Mouse (Mus musculus) telencephalon, adult 2 months (tissue): ENCODE measurements at regions not wholly inside any gene's neighbourhood (a gene's known extent, or its start where the extent isn't known, plus 50 kb on each side); places are given as distances from the start of the nearest gene placed in this dataset.
A peak's percentile ranks its signal among the peaks of the same experiment; 100 is the strongest.

Experiments used
- DNase-seq: peaks from one replicate; pipeline ENCODE4 v3.0.0-alpha.2; 2011; ENCODE audit warnings: low read depth, low spot score

DNA sequence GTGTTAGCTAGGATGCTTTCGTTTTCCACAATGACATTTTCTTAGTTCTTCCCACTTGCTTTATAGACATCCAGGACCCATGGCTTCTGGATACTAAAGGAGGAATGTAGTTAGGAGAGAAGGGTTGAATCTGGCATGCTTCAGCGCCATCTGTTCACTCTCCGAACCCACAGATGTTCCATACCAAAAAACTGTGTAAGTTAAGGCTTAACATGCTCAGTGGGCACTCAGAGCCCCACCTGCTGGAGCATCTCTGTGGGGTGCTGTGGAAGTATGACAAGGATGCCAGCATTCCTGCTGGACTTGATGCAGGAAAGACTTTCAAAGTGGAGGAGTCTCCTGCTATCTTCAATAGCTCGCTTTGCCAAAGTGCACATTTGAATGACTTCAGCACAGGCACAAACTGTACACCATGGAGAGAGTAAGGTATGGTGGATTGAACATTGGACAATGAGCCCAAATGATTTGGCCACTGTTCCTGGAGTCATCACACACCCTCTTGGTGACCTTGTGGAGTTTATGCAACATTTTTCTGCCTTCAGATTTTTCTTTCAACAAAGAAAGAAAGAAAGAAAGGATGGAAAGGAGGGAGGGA, 802.3 kb downstream of the Cdh8 start:
- DNase-seq: peak; percentile 72

DNA sequence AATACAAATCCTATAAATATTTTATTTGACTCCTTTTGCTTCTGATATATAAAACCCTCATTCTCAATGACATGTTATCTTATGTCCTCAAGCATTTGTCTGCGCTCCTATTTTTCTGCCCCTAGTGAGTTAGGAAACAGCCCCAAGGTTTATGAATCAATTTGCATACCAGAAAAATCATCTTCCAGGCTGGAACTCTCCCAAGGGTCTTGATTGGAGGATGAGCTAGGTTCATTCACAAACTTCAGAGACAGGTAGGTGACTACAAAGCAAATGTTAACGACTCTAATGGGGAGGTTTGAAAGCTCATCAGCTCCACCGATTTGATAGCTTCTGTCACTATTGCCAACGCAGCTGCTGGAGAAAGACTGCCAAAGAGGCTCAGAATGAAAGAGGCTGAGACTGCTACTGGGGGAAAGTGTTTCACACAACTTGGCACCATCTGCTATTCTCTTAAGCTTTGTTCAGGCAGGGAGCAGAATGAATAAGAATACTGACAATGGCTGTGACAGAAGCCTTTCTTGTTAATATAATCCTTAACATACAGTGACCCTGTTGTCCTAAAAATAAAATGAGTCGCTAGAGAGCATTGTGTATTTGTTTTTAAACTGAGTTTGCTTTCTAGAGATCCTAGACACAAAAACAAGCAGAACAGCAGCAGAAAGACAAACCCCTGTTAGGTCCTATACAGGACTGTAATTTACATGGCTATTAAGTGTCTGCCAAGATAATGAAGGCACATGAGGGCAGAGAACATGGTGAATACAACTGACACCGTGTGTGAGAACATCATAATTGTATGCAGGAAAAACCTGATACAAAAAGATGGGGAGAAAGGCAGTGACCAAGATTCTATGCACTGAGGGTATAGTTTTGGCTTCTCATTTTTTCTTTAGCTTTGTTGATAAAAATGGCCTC, 843.4 kb downstream of the Cdh8 start:
- DNase-seq: peak; percentile 68

DNA sequence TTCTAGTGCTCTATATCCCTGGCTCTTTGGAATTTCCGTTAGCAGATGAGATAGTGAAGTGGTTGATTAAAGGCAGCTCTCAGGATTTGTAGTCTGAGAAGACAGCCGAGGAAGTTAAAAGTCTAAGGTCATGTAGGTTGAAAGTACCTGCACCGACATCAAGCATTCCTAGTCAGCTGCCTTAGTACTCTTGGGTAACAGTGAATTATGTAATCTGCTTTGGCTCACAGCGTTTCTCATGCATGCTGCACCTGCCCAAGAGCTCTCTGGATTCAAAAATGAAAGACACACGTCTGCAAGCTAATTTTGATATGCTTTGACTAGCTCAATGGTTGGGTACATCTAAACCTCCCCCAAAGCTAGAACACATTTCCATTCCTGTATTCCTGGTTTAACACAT, 849.6 kb downstream of the Cdh8 start:
- DNase-seq: no peak

DNA sequence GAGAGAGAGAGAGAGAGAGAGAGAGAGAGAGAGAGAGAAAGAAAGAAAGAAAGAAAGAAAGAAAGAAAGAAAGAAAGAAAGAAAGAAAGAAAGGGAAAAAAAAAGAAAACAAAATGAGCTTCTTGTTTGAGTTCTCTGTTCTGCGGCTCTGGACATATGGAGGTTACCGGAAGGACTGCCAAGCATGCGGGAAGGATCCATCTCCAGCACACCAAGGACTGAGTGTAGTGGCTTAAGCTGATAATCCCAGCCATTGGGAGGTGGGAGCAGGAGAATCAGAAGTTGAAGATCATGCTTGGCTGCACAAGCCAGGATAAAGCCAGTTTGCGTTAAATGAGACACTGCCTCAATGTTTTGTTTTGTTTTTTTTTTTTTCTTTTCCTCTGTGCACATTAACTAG, 897.8 kb downstream of the Cdh8 start:
- DNase-seq: no peak

DNA sequence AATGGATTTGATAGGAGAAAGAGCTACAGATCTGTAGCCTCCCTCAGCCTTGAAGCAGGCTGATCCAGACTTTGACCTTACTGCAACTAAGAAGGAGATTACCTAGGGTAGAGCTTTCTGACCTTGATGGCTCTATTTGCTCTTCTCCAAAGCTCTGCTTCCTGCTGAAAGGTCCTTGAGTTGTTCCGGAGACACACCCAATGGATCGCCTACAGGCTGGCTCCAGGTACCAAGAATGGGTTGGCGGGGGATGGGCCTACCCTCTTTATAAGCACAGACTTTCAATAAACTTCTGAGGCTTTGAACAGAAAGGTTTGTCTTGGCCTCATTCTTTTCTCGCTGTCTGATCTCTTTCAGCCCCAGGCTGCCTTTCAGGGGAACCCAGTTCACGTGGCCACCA, 901.0 kb downstream of the Cdh8 start:
- no peak for DNase-seq

DNA sequence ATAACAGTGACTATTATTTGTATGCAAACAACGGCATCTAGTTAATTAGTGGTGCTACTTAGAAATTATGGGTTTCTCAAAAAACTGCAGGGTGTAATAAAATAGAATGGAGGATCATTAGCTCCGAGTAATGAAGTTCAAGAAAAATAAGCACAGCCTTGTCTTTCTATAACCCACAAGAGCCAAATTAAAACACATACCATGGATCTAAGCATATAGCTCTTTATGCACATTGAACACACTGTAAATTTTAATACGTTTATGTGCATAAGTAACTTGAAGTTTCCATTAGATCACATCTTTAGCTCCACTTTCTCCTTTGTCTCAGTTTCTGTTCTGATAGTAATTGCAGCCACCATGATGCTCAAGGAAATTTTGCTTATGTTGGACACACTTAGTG, 919.5 kb downstream of the Cdh8 start:
- no peak for DNase-seq

DNA sequence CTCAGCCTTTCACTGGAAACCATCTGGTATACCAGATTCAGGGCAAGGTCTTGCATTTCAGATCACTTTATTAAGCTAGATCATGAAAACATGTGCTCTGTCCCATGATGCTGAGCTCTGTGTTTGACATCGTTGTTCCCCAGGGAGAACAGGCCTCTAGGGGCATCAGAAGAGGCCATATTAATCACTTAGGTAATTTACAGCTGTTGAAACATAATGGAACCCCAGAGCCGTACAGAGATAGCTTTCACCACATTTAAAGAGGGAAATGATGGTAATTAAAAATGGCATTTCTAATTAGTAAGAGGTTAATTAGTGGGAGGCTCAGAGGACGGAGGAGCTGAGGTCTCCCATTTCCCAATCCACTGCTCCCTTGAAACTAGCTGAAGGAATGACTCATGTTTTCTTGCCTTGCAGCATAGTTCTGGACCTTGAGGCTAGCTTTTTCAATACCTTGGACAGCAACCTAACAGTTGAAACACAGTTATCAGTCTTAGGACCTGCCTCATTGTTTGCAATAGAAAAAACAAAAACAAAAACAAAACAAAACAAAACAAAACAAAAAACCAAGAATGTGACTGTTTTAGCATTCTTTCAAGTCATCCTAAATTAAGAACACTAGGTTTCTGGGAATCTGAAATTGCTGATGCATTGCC, 952.8 kb downstream of the Cdh8 start:
- no peak for DNase-seq

DNA sequence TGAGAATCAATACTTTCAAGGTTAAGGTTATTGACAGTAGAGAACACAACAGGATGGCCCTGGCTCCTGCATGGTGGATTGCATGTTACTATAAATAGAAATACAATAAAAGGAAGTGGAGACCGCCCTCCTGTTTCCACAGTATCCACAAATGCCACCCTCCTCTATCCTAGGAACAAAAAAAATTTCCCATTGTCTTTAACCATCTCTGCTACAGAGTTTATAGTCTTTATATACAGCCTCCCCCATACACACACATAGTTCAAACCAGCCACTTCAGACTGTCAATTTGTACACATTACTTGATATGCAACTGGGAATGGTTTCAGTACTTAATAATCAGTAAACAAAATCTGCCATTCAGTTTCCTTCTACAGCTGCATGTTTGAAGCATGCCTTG, 960.7 kb downstream of the Cdh8 start:
- no peak for DNase-seq
